Mouse (Mus musculus) liver, embryonic 14.5 days (tissue): Measurements from ENCODE around the gene Pnpla8. TPM values are rescaled to one million over a fixed set of nuclear protein-coding genes. Genes with fewer than 3 reads are reported as not detected.

Source experiments
- ATAC-seq: fragments of 200-750 bp; cut with Nextera tagmentation; 2 replicates; pipeline ENCODE4 v1.8.0; 2017; ENCODE audit warnings: moderate number of reproducible peaks, mild to moderate bottlenecking, moderate library complexity; ENCODE audit not compliant: insufficient read depth
- DNase-seq, 3 experiments: peaks; one replicate each; pipeline ENCODE4 v3.0.0-alpha.2; 2012 to 2013; ENCODE audit warnings: low read depth in 3 of 3, low spot score in 3 of 3
- H3K27ac ChIP-seq: fragments of 300-500 bp; sonication (generic); 2 replicates; pipeline ENCODE4 v1.5.1; 2014; ENCODE audit warnings: moderate library complexity, mild to moderate bottlenecking, control low read depth, inconsistent platforms
- H3K27me3 ChIP-seq: fragments of 300-500 bp; sonication (generic); 2 replicates; pipeline ENCODE4 v1.6.1; 2014; ENCODE audit warnings: mild to moderate bottlenecking, low read length, moderate library complexity; ENCODE audit not compliant: control insufficient read depth, insufficient read depth
- H3K36me3 ChIP-seq: fragments of 300-500 bp; sonication (generic); replicated peaks from 2 replicates; pipeline ENCODE4 v1.6.1; 2014; ENCODE audit warnings: low read depth; ENCODE audit not compliant: control insufficient read depth, insufficient read depth
- H3K4me1 ChIP-seq, 2 experiments: fragments of 200-500 bp in 1 of 2; fragments of 300-500 bp in 1 of 2; sonication (generic) in 1 of 2; replicated peaks; 2 replicates each; pipeline ENCODE4 v1.6.1; 2012 to 2014; ENCODE audit warnings: antibody characterized with exemption in 1 of 2, inconsistent platforms in 1 of 2, low read length in 1 of 2; ENCODE audit not compliant: control insufficient read depth in 2 of 2, insufficient read depth in 2 of 2
- H3K4me2 ChIP-seq: fragments of 300-500 bp; sonication (generic); 2 replicates; pipeline ENCODE4 v1.6.1; 2014; ENCODE audit warnings: low read depth, mild to moderate bottlenecking, control low read depth, moderate library complexity
- H3K4me3 ChIP-seq, 2 experiments: fragments of 200-500 bp in 1 of 2; fragments of 300-500 bp in 1 of 2; sonication (generic) in 1 of 2; 2 replicates each; pipeline ENCODE4 v1.5.1; 2012 to 2014; ENCODE audit warnings: low read depth in 2 of 2, low read length in 2 of 2, mild to moderate bottlenecking in 2 of 2, control low read depth in 1 of 2, inconsistent platforms in 1 of 2, moderate library complexity in 1 of 2; ENCODE audit not compliant: insufficient read depth in 1 of 2
- H3K9ac ChIP-seq: fragments of 300-500 bp; sonication (generic); replicated peaks from 2 replicates; pipeline ENCODE4 v1.6.1; 2014; ENCODE audit warnings: mild to moderate bottlenecking, control low read depth, moderate library complexity
- H3K9me3 ChIP-seq: fragments of 300-500 bp; sonication (generic); 2 replicates; pipeline ENCODE4 v1.6.1; 2016; ENCODE audit warnings: low read length, mixed read lengths; ENCODE audit not compliant: control insufficient read depth
- CTCF ChIP-seq: IDR thresholded peaks from 2 replicates; pipeline ENCODE4 v1.5.1; 2016; ENCODE audit warnings: antibody characterized with exemption, low read depth, control low read depth
- EP300 ChIP-seq: IDR thresholded peaks from 2 replicates; pipeline ENCODE4 v1.6.1; 2016; ENCODE audit warnings: antibody characterized with exemption, low read depth
- WGBS: fragments of 180-500 bp; shearing (Covaris S2); extraction: QIAGEN DNeasy Blood & Tissue Kit; methylation state at CpG from one replicate; pipeline ENCODE4 v1.1.7; 2014; ENCODE audit not compliant: insufficient replicate concordance; 5-methylcytosine and 5-hydroxymethylcytosine counted together
- polyA plus RNA-seq, 2 experiments: library from polyadenylated mRNA; depleted of rRNA in 1 of 2; stranded (reverse) in 1 of 2; unstranded in 1 of 2; fragments of >200 nt; fragmentation: Nextera tagmentation in 1 of 2; extraction: Ambion mirVana in 1 of 2; gene quantifications; 2 replicates each; pipeline versions ENCODE4 v1.2.1 to v1.2.3; 2012 to 2014

Pnpla8 gene
- polyA plus RNA-seq, 2 experiments = 8.8 to 21.4 TPM

GRCm38 (mm10) chr12:44245739-44246138 lies 24.6 kb downstream of the Pnpla8 start:
- no peaks in the 10 kb centered on the region for H3K27me3 ChIP-seq
- no peaks in the 10 kb centered on the region for H3K4me1 ChIP-seq
- 66% methylated on average over 3 of the region's 3 CpGs for WGBS
- H3K9me3 ChIP-seq = no peaks in the 10 kb centered on the region
- TF ChIP-seq EP300 (no peak), CTCF (no peak)
- H3K27ac ChIP-seq = no peak overlapping the region
- no peak overlapping the region for H3K9ac ChIP-seq
- no peak for ATAC-seq
- no peak overlapping the region for H3K4me2 ChIP-seq
- no peak overlapping the region for H3K4me3 ChIP-seq
- DNase-seq = no peak
- no peaks in the 10 kb centered on the region for H3K36me3 ChIP-seq

GRCm38 (mm10) chr12:44248309-44248977 lies 27.3 kb downstream of the Pnpla8 start:
- H3K4me2 ChIP-seq = no peak overlapping the region
- no peaks in the 10 kb centered on the region for H3K27me3 ChIP-seq
- H3K9ac ChIP-seq = no peak overlapping the region
- DNase-seq (no peak), ATAC-seq (no peak)
- TF ChIP-seq EP300 (no peak), CTCF (no peak)
- no peaks in the 10 kb centered on the region for H3K36me3 ChIP-seq
- H3K9me3 ChIP-seq = no peaks in the 10 kb centered on the region
- WGBS = 44% methylated on average over 9 of the region's 9 CpGs
- H3K4me3 ChIP-seq = no peak overlapping the region
- no peaks in the 10 kb centered on the region for H3K4me1 ChIP-seq
- H3K27ac ChIP-seq = no peak overlapping the region

- no peak overlapping the region for H3K4me2 ChIP-seq
- no peak overlapping the region for H3K4me3 ChIP-seq
- no peak for TF ChIP-seq EP300
- no peak for TF ChIP-seq CTCF
- H3K4me1 ChIP-seq = peaks cover 0 to under 1% of the 10 kb centered on the region in 2 experiments; a peak in 1 of 4 replicates
- H3K27me3 ChIP-seq = no peaks in the 10 kb centered on the region
- ATAC-seq (no peak), DNase-seq (no peak)
- H3K36me3 ChIP-seq = no peaks in the 10 kb centered on the region
- H3K9ac ChIP-seq = no peak overlapping the region
- H3K9me3 ChIP-seq = no peaks in the 10 kb centered on the region
- H3K27ac ChIP-seq = no peak overlapping the region
These were observed 41.4 kb downstream of the Pnpla8 start for GRCm38 (mm10) chr12:44262612-44263011.

- Histone ChIP-seq H3K9ac (no peak overlapping the region), H3K27ac (no peak overlapping the region), H3K36me3 (no peaks in the 10 kb centered on the region), H3K4me3 (no peak overlapping the region), H3K4me2 (no peak overlapping the region), H3K9me3 (no peaks in the 10 kb centered on the region), H3K27me3 (no peaks in the 10 kb centered on the region), H3K4me1 (peaks cover 0 to 6% of the 10 kb centered on the region in 2 experiments; a peak in 2 of 4 replicates)
- DNase-seq (no peak), ATAC-seq (no peak)
- 54% methylated on average over 3 of the region's 3 CpGs for WGBS
- TF ChIP-seq CTCF (no peak), EP300 (no peak)
These were observed 44.5 kb downstream of the Pnpla8 start for GRCm38 (mm10) chr12:44265651-44266050.

GRCm38 (mm10) chr12:44267196-44267595 lies 46.0 kb downstream of the Pnpla8 start:
- no peaks in the 10 kb centered on the region for H3K36me3 ChIP-seq
- no peaks in the 10 kb centered on the region for H3K9me3 ChIP-seq
- TF ChIP-seq CTCF (no peak), EP300 (no peak)
- H3K4me3 ChIP-seq = no peak overlapping the region
- no peak overlapping the region for H3K4me2 ChIP-seq
- H3K27me3 ChIP-seq = no peaks in the 10 kb centered on the region
- 75% methylated on average over 2 of the region's 2 CpGs for WGBS
- ATAC-seq (no peak), DNase-seq (no peak)
- H3K4me1 ChIP-seq = peaks cover 0 to 6% of the 10 kb centered on the region in 2 experiments; a peak in 2 of 4 replicates
- H3K9ac ChIP-seq = no peak overlapping the region
- no peak overlapping the region for H3K27ac ChIP-seq
